Mouse (Mus musculus) left cerebral cortex, postnatal 25 days (tissue): ENCODE measurements at regions not wholly inside any gene's neighbourhood (a gene's known extent, or its start where the extent isn't known, plus 50 kb on each side); places are given as distances from the start of the nearest gene placed in this dataset.

ENCODE experiments used
- DNase-seq, 2 experiments: peaks; one replicate each; pipeline ENCODE4 v3.0.0; 2022; ENCODE audit warnings: low spot score in 2 of 2, mixed read lengths in 1 of 2
- intact Hi-C: fragments of 180-260 bp; cut with DNase I; formaldehyde crosslinking; loops from one replicate; pipeline ENCODE4 v1.15.1; 2025

- intact Hi-C loops: no loop called here
- peak in 1 of 2 experiments; percentile 15 for DNase-seq
Measured at GRCm38 (mm10) chr11:114553992-114554391, 114.3 kb upstream of the Rpl38 start.

GRCm38 (mm10) chr11:114552176-114552575, 116.1 kb upstream of the Rpl38 start:
- no peak for DNase-seq
- intact Hi-C loops: no loop called here

- DNase-seq: no peak
- intact Hi-C loops: no loop called here
Measured at GRCm38 (mm10) chr11:114551262-114551661, 117.1 kb upstream of the Rpl38 start.

DNA sequence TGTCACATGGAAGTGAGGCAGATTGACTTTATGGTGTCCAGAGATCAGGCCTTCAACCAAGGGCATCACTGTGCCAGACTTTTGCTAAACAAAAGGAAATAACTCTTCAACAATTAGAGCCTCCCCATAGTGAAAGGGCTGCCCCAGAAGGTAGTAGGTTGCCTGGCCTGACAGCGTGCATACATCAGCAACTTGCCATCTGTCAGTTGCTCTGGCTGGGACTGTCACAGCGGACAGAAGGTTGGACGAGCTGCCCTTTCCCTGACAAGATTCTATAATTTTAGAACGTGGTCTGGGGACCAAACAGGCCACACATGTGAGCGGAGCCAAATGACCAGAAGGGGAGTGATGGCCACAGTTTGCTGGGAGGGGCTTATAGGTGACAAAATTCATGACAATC, 119.7 kb upstream of the Rpl38 start:
- no peak for DNase-seq
- intact Hi-C loops: no loop called here

DNA sequence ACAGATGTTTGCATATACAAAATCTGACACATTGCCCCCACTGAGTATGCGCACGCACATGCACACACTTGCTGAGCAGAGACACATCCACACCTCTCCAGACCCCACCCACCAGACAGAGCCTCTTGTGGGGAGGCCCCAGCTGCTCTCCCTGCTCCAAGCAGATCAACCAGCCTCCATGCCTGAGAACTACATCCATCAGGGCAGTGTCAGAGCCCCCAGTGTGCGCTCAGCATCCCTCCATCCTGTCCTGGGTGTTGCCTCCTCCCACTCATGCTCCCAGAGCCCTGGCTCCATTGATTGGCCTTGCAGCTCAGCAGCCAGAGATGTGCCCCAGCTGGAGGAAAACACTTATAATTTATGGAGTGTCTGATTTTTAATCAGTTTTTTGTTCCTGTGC, 124.1 kb upstream of the Rpl38 start:
- intact Hi-C loops: no loop called here
- DNase-seq: no peak

DNA sequence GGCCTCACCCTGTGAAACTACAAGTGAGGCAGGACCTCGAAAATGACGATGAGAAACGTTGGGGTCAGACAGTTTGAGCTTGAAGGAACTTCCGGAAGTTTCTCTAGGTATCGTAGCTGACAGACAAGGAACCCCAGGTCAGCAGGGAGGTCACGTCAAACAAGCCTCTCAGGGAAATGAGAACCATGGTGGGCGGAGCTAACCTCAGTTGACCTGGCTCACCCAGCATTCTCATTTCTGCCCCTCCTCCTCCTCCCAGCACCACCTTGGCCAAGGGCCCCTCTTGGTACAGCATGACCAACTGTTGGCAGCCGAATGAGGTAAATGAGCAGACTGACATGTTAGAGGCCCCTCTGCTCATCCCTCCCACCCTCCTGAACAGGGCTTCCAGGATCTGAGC, 126.2 kb upstream of the Rpl38 start:
- DNase-seq: no peak
- intact Hi-C loops: no loop called here

GRCm38 (mm10) chr11:114540503-114540902, 127.8 kb upstream of the Rpl38 start:
- intact Hi-C loops: no loop called here
- DNase-seq: no peak

GRCm38 (mm10) chr11:114536616-114537493, 131.5 kb upstream of the Rpl38 start:
- DNase-seq: peak in 1 of 2 experiments; percentile 11
- intact Hi-C loops: no loop called here

DNA sequence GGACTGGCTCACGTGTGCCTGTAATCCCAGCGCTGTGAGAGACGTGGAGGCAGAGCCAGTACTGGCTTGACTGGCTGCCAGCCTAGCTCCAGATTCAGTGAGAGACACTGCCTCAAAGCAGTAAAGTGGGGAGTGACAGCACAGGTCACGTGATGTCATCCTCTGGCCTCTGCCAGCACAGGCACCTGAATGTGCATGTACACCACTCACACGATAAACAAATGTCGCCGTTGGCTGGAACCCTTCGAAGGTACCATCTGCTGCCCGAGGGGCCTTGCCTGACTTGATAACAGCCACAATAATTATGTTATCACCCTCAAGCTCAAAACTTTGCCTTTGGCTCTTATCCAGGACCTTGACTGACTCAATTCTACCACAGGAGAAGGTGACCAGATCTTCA, 132.4 kb upstream of the Rpl38 start:
- intact Hi-C loops: no loop called here
- no peak for DNase-seq

DNA sequence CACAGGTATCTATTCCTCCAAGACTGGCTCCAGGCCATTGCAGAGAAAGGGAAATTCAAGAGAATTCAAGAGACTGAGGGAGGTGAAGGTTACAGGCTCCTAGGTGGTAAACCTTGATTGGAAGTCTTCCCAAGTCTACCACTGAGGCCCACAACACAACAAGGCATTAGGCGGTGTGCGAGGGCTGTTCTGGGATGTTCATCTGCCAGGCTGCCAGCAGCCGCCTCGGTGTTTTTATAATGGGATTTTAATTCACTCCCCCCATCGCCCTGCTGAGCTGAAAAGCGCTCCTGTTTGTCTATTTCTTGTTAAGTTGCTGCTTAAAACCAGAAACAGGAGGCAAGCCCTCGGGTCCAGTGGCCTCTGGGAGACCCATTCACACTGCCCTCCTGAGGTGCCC, 133.9 kb upstream of the Rpl38 start:
- intact Hi-C loops: no loop called here
- DNase-seq: peak in 1 of 2 experiments; percentile 26

DNA sequence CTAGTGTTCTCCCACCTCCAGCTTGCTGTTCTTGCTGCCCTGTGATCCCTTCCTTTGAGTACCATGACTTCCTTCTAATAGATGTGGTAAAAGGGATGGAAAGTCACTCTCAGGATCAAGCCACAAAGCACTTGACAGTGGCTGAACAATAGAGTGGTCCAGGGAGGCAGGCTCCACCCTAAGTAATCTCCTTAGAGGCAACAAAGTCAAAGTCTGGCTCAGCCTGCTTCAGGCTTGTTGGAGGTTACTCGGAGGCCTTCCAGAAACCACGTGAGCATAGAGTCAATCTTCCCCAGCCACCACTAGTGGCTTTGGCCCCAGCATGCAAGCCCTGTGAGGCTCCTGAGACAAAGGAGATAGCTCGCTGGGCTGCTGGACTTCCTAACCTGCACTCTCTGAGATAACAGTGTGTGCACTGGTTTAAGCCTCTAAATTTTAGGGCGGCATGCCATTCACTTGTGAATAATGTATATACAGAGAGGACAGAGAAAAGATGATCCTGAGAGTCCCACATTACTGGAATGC, 137.0 kb upstream of the Rpl38 start:
- intact Hi-C loops: no loop called here
- no peak for DNase-seq

DNA sequence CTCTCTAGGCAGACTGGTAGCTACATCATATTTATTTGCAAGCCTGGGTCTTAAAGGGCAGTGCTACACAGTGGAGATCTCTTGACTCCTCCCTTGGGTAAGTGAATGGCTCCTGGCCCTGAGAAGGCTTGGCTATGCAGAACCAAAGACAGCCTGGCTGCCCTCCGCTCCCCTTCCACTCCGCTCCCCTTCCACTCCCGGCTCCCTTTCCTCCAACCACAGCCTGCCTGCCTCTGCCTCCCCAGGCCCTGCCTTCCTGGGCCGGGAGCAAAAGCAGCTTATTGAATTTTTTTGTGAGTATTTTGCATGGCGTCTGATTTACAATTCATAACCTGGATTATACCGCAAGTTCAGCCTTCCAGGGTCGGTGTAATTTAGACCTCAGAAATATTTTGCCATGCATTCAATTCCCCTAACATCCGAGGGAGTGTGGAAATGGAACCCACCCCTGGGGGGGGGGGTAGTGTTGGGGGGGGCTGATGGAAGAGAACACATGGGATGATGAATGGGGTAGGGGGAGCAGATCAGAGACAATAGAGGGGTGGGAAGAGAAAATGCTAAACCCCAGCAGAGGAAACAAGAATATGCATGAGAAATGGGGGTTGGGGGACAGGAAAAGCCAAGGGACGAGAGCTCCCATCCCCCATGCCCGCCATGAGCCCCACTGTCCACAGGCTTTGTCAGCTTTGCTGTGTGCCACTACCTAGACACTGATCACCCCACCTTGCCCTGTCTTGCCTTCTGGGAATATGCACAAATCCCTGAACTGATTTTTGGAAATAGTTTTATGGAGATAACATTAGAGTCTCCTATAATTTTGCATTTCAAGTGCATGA, 139.2 kb upstream of the Rpl38 start:
- intact Hi-C loops: no loop called here

DNA sequence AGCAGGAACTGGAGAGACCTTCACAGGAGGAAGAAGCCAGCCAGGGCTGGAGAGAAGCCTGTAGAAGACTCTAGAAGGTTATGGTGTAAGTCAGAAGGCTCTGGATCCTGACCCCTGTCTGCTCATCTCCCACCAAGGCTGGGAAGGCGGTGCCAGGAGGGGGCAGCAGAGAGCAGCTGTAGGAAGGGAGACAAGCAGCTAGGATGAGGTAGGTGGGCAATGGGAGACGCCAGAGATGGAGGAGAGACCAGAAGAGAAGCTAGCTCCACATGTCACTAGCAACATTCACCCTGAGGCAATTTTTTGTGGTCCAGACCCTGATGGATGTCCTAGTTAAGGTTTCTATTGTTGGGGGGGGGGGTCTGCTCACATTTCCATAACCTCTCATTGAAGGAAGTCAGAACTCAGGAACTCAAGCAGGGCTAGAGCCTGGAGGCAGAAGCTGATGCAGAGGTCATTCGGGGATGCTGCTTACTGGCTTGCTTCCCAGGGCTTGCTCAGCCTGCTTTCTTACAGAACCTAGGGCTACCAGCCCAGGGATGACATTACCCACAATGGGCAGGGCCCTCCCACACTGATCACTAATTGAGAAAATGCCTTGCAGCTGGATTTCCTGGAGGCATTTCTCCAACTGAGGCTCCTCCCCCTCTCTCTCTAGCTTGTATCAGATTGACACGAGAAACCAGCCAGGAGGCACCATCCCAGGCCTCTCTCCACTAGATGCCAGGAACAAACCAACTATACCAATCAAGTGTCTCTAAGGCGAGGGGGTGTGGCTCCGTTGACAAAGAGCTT, 144.7 kb upstream of the Rpl38 start:
- intact Hi-C loops: loop anchor here (1.0 kb wide), 1 partner anchor 113 kb away; no protein-coding TSS in a partner anchor

More for the DNA sequence above, 139.2 kb upstream of the Rpl38 start:
- DNase-seq: no peak

DNA sequence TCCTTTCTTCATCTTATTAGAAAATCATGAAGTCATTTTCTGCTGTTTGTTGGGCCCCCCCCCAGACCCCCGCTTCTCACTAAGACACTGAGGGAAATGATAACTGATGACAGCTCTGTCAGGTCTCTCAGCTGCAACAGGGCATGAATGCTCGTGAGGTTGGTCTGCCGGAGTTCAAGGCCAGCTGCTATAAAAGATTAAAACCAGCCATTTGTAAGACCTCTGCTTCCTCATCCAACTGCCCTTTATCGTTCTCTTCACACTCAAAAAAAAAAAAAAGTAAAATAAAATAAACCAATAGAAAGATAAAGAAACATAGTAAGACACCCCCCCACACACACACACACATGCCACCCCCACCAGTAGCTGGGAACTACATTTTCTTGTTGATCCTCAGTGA, 153.0 kb upstream of the Rpl38 start:
- no peak for DNase-seq
- intact Hi-C loops: no loop called here

More for the DNA sequence above, 144.7 kb upstream of the Rpl38 start:
- DNase-seq: peak; percentile 38 to 54

DNA sequence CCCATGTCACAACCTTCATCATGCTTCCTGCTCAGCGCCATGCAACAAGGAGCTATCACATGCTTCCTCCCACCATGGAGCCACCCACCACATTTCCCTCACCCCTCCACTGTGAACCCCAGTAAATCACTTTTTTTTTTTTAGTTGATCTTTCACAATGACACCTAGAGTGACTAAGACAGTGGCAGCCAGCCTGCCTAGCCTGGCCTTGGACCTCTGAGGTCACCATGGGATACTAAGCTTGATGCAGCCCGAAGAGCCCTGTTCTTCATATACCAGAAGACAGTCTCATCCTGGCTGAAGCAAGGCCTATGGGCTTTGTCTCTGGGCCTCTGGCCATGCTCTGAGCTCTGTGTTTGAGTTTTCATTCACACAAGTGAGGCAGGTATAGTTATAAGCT, 154.2 kb upstream of the Rpl38 start:
- no peak for DNase-seq
- intact Hi-C loops: no loop called here

DNA sequence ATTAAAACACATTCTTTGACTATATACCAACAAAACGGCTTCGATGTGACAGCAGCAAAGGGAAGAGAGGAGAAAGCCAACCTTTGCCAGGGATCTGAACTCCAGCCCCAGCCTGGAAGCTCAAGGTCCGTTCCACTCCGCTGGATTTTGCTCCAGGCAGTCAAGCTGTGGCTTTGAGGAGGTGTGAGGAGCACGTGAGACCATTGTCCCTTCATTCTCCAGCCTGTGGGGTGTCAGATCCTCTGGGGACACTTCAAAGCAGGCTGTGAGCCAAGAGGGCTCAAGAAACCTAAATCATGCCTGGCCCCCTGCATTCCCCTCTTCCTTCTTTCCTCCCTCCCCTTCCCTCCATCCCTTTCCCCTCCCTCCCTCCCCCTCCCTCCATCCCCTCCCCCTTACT, 154.9 kb upstream of the Rpl38 start:
- DNase-seq: no peak
- intact Hi-C loops: no loop called here

DNA sequence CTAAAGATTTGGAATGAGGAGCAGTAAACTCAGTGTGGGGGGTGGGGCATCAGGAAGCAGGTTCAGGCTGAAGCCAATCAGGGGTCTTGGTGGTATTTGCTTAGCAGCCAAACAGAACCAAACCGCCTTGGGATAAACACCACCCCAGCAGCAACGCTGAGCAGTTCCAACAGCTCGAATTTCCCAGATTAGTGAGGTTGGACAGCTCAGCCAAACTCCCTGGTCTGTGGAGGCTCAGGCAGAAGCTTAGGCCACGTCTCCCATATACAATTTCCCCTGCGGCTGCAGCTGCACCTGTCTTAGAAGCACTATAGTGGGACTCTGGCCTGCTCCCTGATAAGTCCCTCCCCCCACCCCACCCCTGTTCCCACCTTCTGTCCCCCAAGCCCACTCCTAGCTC, 156.3 kb upstream of the Rpl38 start:
- intact Hi-C loops: no loop called here
- DNase-seq: no peak

DNA sequence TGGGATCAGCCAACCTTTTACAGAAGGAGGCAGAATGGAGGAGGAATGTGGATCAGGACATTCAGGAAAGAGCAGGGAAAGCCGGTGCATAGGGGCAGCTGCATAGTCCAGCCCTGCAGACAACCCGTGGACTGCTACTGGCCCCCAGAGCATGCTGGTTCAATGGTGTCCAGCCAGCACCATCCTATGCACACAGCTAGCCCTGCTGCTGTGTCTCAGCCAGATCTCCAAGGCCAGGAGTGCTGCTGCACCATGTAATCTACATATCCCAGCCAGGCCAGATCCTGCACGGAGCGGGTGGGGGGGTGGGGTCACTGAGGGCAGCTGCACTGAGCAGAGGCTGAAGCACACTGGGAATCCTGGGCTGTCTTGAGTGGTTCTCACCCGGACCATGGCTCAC, 165.8 kb upstream of the Rpl38 start:
- no peak for DNase-seq
- intact Hi-C loops: no loop called here

DNA sequence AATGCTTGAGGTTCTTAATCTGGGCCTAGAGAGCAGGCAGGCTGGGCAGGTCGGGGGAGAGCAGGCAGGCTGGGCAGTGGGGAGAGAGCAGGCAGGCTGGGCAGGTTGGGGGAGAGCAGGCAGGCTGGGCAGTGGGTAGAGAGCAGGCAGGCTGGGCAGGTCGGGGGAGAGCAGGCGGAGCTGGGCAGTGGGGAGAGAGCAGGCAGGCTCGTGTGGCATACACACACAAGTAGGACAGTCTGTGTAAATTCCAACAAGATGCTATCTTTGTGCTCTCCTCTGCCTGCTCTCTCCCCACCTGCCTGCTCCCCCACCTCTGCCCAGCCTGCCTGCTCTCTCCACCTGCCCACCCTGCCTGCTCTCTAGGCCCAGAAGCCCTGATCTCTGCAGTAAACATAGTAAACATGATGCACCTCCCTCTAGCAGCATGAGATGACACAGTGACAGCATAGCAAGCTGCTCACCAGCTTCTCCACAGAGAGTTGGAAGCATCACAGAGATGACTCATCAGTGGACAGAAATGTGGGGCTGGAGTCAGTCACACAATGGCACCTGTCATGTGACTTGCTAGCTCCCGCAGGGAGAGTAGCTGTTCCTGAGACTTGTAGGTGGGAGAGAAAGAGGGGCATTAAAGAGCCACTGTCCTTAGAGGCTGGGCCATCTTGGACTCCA, 166.3 kb upstream of the Rpl38 start:
- peak; percentile 21 to 84 for DNase-seq

More for the DNA sequence above, 166.3 kb upstream of the Rpl38 start:
- intact Hi-C loops: no loop called here
